Mouse (Mus musculus) frontal cortex, postnatal 36 days (tissue): ENCODE results near the gene Ccdc71l.

Source experiments
- DNase-seq, 2 experiments: peaks; one replicate each; pipeline ENCODE4 v3.0.0; 2022; ENCODE audit warnings: low spot score in 2 of 2

Ccdc71l gene

DNA sequence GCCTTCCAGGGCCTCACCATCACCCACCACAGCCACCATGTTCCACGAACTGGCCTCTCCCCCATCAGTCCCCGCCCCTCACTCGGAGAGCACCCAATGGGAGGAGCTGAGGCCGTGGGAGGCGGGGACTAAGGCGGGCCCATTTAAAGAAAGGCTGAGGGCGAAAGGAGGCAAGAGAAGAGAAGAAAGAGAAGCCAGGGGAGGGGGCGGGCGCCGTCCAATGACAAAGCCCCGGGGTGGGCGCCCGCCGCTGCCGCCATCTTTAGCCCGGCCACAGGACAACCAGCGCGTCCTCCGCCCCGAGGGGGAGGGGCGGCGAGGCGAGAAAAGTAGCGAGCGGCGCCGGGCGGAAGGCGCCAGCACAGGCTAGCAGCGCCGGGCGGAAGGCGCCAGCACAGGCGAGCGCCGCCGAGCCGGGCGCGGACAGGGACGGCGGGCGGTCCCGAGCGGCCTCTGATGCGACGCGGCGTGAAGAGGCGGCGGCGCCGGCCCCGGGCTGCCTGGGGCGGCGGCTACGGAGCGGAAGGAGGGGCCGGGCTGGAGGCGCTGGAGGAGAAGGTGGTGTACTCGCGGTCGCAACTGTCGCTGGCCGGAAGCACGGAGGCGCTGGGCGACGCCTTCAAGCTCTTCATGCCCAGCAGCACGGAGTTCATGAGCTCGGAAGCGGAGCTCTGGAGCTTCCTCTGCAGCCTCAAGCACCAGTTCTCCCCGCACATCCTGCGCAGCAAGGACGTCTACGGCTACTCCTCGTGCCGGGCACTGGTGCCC is at the start of gene Ccdc71l:
Gene Ccdc71l, plus strand, starts transcription at position 177 of the 768 bp plus-strand sequence.
- DNase-seq = peak; percentile 72 to 81

DNA sequence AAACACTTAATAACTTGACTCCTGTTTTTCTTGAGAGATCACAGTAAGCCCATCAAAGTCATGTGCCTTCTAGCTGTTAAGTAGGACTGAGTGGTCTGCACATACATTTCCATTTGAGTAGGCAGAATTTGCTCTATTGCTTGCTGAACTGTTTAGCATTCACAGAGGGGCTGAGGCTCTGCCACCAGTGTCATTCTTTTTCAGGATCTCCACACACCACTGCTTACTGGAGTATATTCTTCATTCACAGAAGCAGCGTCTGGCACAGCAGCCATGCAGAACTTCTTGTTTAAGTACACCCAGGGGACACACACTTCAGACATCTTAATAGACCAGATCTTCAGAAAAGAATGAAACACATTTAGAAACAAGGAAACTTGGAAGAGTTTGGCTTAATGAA is 39.4 kb upstream of the Ccdc71l start:
- no peak for DNase-seq

DNA sequence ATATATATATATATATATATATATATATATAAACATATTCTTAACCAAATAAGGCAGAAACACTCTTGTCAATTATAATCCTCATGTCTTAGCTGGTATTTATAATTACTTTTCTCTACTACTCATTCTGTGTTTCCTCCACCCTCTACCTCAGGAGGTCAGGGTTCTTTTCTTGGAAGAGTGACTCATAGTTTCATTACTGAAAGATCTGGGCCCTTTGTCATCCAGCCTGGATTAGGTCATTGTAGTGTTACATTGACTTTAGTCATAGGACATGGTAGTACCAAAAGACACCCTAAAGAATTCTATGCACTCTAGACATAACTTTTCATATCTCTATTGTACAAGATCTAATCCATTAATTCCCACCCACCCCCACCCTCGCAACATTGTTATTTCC is 35.0 kb upstream of the Ccdc71l start:
- no peak for DNase-seq

DNA sequence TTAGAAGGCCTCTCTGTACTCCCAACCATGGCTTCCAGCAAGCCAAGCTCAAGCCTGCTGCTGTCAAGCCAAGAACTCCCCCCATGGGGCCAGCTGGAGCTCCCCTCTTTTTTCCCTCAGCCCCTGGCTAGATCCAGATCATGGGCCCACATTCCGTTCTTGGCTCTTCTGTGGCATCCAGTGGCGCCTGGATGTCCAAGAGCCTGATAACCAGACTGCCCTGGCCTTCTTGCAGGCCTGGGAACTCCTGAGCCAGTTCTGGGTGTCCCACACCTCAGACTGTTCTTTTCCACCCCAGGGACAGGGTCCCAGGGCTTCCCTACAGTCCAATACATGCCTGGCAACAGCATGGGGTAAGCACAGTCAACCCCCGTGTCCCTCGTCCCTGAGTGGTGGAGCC is 32.4 kb upstream of the Ccdc71l start:
- no peak for DNase-seq

DNA sequence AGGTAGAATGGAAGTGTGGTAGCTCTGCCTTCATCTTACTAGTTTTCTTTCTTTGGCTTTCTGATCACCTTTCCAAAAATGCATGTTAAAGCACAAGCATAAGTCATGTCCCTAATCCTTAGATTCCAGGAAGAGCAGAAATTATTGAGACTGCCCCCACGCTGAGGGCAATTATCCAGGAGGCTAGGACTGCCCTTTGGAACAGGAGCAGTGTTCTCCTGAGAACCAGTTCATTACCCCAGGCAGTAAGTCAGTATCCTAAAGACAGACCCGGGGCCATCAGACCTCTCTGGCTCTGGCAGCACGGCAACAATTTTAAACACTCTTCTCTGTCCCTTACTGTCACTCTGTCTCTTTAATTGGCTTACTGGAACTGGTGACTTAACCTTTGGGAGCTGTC is 30.0 kb upstream of the Ccdc71l start:
- no peak for DNase-seq

DNA sequence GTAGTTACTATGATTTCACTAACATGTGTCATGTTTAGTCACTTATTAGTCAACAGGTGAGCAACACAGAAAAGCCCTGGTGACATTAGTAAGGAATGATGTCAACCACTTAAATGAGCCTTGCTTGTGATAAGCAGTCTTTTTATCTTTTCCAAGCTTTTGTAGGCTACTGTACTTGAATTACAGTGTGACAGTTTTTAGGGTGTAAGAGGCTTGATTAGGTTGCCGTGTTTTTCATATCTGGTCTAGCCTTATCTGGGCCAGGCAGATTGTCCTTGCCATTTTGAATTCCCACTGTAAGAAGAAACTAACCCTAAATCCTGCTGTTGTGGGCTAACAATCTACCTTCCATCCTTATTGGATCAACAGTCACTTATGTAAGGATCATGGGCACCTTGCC is 26.6 kb upstream of the Ccdc71l start:
- no peak for DNase-seq

DNA sequence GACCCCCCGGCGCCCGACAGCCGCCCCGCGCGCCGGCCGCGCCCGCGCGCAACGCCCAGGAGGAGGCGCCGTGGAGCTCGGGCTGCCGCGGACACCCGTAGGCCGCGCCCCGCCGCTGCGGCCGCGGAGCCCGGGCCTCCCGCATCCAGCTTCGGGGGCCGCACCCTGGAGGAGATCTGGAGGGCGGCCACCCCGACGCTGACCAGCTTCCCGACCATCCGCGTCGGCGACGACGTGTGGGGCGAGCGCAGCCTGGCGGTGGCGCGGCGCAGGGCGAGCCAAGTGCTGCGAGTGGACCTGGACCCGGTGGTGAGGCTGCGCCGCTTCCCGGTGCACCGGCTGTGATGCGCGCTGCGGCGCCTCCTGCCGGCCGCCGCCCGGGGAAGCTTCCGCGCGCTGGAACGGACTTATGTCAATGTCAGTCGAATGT is 807 bp downstream of the Ccdc71l start:
- peak; percentile 85 to 90 for DNase-seq

DNA sequence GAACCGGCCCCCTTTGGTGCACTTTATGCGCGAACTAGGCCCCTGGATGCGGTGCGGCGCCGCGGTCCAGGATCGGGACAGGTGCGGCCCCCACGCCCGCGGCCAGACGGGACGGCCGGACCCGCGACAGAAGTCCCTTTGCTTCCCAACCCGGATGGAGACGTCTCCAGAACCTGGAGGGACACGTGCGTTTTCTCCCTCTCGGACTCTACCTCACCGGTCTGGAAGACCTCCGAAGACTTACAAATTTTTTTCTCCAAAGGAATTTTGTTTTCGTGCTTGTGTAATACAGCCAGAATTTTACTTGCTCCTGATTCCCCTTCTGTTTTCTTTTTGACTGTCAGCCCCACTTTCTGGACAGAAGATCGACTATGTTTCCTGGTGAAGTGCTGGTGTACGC is 1.2 kb downstream of the Ccdc71l start:
- DNase-seq = no peak

DNA sequence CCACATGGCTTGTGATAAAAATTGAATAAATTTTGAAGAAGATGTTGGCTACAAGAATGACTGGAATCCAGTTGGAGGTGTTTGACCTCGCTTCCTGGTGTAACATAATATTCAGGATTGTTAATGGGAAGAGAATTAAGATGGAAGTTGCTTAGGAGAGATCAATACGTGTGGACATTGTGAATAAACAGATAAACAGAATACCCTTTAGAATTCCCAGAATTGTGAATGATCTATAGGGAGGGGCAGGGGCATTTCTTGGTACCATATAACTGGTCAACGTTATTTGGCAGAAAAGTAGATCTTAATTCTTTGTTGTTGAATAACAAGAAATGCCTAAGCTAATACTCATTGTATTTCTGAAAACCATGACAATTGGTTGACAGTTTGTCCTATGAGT is 2.0 kb downstream of the Ccdc71l start:
- no peak for DNase-seq

DNA sequence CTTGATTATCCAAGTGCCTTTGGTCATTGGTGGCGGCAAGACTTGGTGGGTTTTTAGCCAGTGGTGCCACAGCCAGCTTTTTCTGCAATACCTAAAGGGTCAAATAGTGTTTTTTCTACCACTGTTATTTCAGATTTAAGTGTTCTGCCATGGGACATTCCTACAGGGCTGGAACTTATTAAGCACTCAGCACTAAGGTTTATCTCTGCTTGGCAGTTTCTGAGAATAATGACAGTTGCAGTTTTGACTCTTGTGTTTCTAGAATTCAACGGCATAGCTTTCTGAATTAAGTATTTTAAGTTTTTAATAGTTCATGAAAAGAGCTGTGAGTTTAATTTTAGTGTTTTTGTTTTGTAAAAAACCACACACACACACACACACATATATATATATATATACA is 2.5 kb downstream of the Ccdc71l start:
- no peak for DNase-seq

DNA sequence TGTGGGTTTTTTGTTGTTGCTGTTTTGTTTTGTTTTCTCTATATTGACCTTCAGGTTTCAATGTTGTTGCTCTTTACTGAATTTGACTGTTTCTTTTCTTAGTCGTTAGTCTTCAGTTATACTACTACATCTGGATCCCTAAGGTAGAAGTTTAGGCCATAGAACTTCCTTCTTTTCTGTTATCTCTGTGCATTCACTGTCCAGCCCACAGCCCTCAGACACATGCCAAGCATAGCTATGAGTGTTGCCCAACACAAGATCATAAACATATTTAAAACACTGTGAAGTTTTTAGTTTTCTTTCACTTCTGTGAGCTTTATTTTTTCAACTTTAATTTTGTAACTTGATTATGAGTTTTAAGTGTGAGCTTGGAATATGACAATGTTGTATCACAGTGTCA is 41.0 kb downstream of the Ccdc71l start:
- DNase-seq = no peak

DNA sequence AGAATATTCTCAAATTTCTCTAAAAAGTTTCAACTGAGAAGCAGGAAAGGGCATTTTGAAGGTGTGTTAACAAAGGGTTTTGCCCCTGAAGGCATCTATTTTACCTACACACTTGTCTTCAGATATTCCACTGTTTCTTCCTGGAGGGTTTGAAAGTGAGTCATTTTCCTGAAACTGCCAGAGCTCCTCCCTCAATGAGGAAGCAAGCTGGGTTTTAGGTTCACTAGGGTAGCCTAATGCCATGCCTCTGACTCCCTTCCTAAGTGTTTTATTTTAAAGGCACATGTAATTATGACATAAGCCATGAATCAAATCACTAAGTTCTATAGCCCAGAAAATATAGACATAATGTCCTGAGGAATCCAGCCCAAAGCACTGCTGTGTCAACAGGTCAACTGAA is 49.3 kb downstream of the Ccdc71l start:
- no peak for DNase-seq

DNA sequence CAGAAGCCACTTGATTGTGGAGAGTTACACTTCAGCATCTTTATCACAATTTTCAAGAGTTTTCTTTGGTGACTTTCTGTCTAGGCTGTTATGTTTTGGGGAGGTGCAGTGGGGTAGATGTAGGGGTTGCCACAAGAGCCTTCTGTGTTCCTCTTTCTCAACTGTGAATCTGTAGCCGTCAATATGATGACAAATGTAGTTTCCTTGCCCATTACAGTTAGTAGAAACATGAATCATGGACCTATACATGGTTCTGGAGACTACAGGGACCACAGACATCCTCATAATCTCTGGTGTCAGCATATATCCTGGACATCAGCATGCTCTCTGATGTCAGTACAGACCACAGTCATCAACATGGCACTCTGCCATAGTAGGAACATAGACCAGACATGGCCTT is 52.5 kb downstream of the Ccdc71l start:
- DNase-seq = no peak
